Mouse (Mus musculus): ENCODE measurements around the gene Ptpn4.

The Ptpn4 gene

GRCm38 (mm10) chr1:119836479-119837015 is 866 bp downstream of the Ptpn4 start:
- peaks cover 14% of the 10 kb centered on the region for H3K4me1 ChIP-seq (replicated peaks; ENCODE audit: low read depth, low read length)
- TF ChIP-seq POU5F1 (IDR thresholded peaks at IDR 0.05; ENCODE audit: borderline replicate concordance, low read length) (no peak), NANOG (IDR thresholded peaks at IDR 0.05; ENCODE audit: borderline replicate concordance, low read length) (no peak), CTCF (conservative IDR thresholded peaks at IDR 0.05; ENCODE audit: low read length) (no peak)

GRCm38 (mm10) chr1:119835726-119836478 is 1.5 kb downstream of the Ptpn4 start:
- H3K4me1 ChIP-seq (replicated peaks; ENCODE audit: low read depth, low read length) = peaks cover 14% of the 10 kb centered on the region
- H3K27me3 ChIP-seq (ENCODE audit: insufficient read depth, low read length) = peaks cover 8% of the 10 kb centered on the region; the same call in 1 of the 2 replicates
- no peaks in the 10 kb centered on the region for H3K36me3 ChIP-seq (ENCODE audit: insufficient read depth, low read length)
- peak overlapping the region; percentile 92 for H3K4me3 ChIP-seq (replicated peaks; ENCODE audit: low read length)
- no peak for TF ChIP-seq NANOG (IDR thresholded peaks at IDR 0.05; ENCODE audit: borderline replicate concordance, low read length)
- TF ChIP-seq POU5F1 (IDR thresholded peaks at IDR 0.05; ENCODE audit: borderline replicate concordance, low read length) = no peak
- no peak for TF ChIP-seq CTCF (conservative IDR thresholded peaks at IDR 0.05; ENCODE audit: low read length)
- H3K9me3 ChIP-seq (ENCODE audit: low read length) = no peaks in the 10 kb centered on the region

More at GRCm38 (mm10) chr1:119836479-119837015, 866 bp downstream of the Ptpn4 start:
- H3K4me3 ChIP-seq (replicated peaks; ENCODE audit: low read length) = peak overlapping the region; percentile 92
- peaks cover 8% of the 10 kb centered on the region; the same call in 1 of the 2 replicates for H3K27me3 ChIP-seq (ENCODE audit: insufficient read depth, low read length)
- H3K9me3 ChIP-seq (ENCODE audit: low read length) = no peaks in the 10 kb centered on the region
- no peaks in the 10 kb centered on the region for H3K36me3 ChIP-seq (ENCODE audit: insufficient read depth, low read length)

- no peak for TF ChIP-seq POU5F1 (IDR thresholded peaks at IDR 0.05; ENCODE audit: borderline replicate concordance, low read length)
- no peak for TF ChIP-seq CTCF (conservative IDR thresholded peaks at IDR 0.05; ENCODE audit: low read length)
- no peak for TF ChIP-seq NANOG (IDR thresholded peaks at IDR 0.05; ENCODE audit: borderline replicate concordance, low read length)
- no peak overlapping the region for H3K4me3 ChIP-seq (replicated peaks; ENCODE audit: low read length)
- H3K4me1 ChIP-seq (replicated peaks; ENCODE audit: low read depth, low read length) = 0 out of 2 replicates have a peak, but pooled peaks cover 3% of the 10 kb centered on the region
- no peaks in the 10 kb centered on the region for H3K9me3 ChIP-seq (ENCODE audit: low read length)
- no peaks in the 10 kb centered on the region for H3K27me3 ChIP-seq (ENCODE audit: insufficient read depth, low read length)
- peaks cover 2% of the 10 kb centered on the region; the same call in 1 of the 2 replicates for H3K36me3 ChIP-seq (ENCODE audit: insufficient read depth, low read length)
Observed at GRCm38 (mm10) chr1:119828160-119828559, 9.3 kb downstream of the Ptpn4 start.

GRCm38 (mm10) chr1:119818704-119819103 is 18.7 kb downstream of the Ptpn4 start:
- no peaks in the 10 kb centered on the region for H3K27me3 ChIP-seq (ENCODE audit: insufficient read depth, low read length)
- no peaks in the 10 kb centered on the region for H3K4me1 ChIP-seq (replicated peaks; ENCODE audit: low read depth, low read length)
- peaks cover 12% of the 10 kb centered on the region for H3K36me3 ChIP-seq (ENCODE audit: insufficient read depth, low read length)
- H3K9me3 ChIP-seq (ENCODE audit: low read length) = no peaks in the 10 kb centered on the region
- H3K4me3 ChIP-seq (replicated peaks; ENCODE audit: low read length) = no peak overlapping the region
- TF ChIP-seq POU5F1 (IDR thresholded peaks at IDR 0.05; ENCODE audit: borderline replicate concordance, low read length) = no peak
- TF ChIP-seq NANOG (IDR thresholded peaks at IDR 0.05; ENCODE audit: borderline replicate concordance, low read length) = no peak
- TF ChIP-seq CTCF (conservative IDR thresholded peaks at IDR 0.05; ENCODE audit: low read length) = peak; percentile 33

- Histone ChIP-seq H3K4me3 (replicated peaks; ENCODE audit: low read length) (no peak overlapping the region), H3K9me3 (ENCODE audit: low read length) (no peaks in the 10 kb centered on the region), H3K27me3 (ENCODE audit: insufficient read depth, low read length) (no peaks in the 10 kb centered on the region), H3K36me3 (ENCODE audit: insufficient read depth, low read length) (no peaks in the 10 kb centered on the region), H3K4me1 (replicated peaks; ENCODE audit: low read depth, low read length) (peaks cover 6% of the 10 kb centered on the region; the same call in 1 of the 2 replicates)
- no peak for TF ChIP-seq CTCF (conservative IDR thresholded peaks at IDR 0.05; ENCODE audit: low read length)
- TF ChIP-seq NANOG (IDR thresholded peaks at IDR 0.05; ENCODE audit: borderline replicate concordance, low read length) = no peak
- TF ChIP-seq POU5F1 (IDR thresholded peaks at IDR 0.05; ENCODE audit: borderline replicate concordance, low read length) = no peak
Observed at GRCm38 (mm10) chr1:119807707-119808106, 29.7 kb downstream of the Ptpn4 start.

GRCm38 (mm10) chr1:119805984-119806383 is 31.4 kb downstream of the Ptpn4 start:
- TF ChIP-seq POU5F1 (IDR thresholded peaks at IDR 0.05; ENCODE audit: borderline replicate concordance, low read length) = no peak
- no peak for TF ChIP-seq CTCF (conservative IDR thresholded peaks at IDR 0.05; ENCODE audit: low read length)
- TF ChIP-seq NANOG (IDR thresholded peaks at IDR 0.05; ENCODE audit: borderline replicate concordance, low read length) = no peak
- no peak overlapping the region for H3K4me3 ChIP-seq (replicated peaks; ENCODE audit: low read length)
- peaks cover 6% of the 10 kb centered on the region; the same call in 1 of the 2 replicates for H3K4me1 ChIP-seq (replicated peaks; ENCODE audit: low read depth, low read length)
- no peaks in the 10 kb centered on the region for H3K9me3 ChIP-seq (ENCODE audit: low read length)
- H3K36me3 ChIP-seq (ENCODE audit: insufficient read depth, low read length) = no peaks in the 10 kb centered on the region
- H3K27me3 ChIP-seq (ENCODE audit: insufficient read depth, low read length) = no peaks in the 10 kb centered on the region

GRCm38 (mm10) chr1:119804586-119804985 is 32.8 kb downstream of the Ptpn4 start:
- TF ChIP-seq POU5F1 (IDR thresholded peaks at IDR 0.05; ENCODE audit: borderline replicate concordance, low read length) (no peak), NANOG (IDR thresholded peaks at IDR 0.05; ENCODE audit: borderline replicate concordance, low read length) (no peak), CTCF (conservative IDR thresholded peaks at IDR 0.05; ENCODE audit: low read length) (no peak)
- Histone ChIP-seq H3K27me3 (ENCODE audit: insufficient read depth, low read length) (no peaks in the 10 kb centered on the region), H3K4me1 (replicated peaks; ENCODE audit: low read depth, low read length) (peaks cover 6% of the 10 kb centered on the region; the same call in 1 of the 2 replicates), H3K36me3 (ENCODE audit: insufficient read depth, low read length) (no peaks in the 10 kb centered on the region), H3K4me3 (replicated peaks; ENCODE audit: low read length) (no peak overlapping the region), H3K9me3 (ENCODE audit: low read length) (no peaks in the 10 kb centered on the region)

- Histone ChIP-seq H3K27me3 (ENCODE audit: insufficient read depth, low read length) (no peaks in the 10 kb centered on the region), H3K9me3 (ENCODE audit: low read length) (no peaks in the 10 kb centered on the region), H3K4me3 (replicated peaks; ENCODE audit: low read length) (no peak overlapping the region), H3K4me1 (replicated peaks; ENCODE audit: low read depth, low read length) (no peaks in the 10 kb centered on the region), H3K36me3 (ENCODE audit: insufficient read depth, low read length) (peaks cover 16% of the 10 kb centered on the region)
- no peak for TF ChIP-seq NANOG (IDR thresholded peaks at IDR 0.05; ENCODE audit: borderline replicate concordance, low read length)
- no peak for TF ChIP-seq CTCF (conservative IDR thresholded peaks at IDR 0.05; ENCODE audit: low read length)
- no peak for TF ChIP-seq POU5F1 (IDR thresholded peaks at IDR 0.05; ENCODE audit: borderline replicate concordance, low read length)
Observed at GRCm38 (mm10) chr1:119795174-119795573, 42.2 kb downstream of the Ptpn4 start.
